Mouse (Mus musculus) CH12.LX (cell line): ENCODE measurements around the gene Sufu. TPM values are rescaled to one million over a fixed set of nuclear protein-coding genes. Genes with fewer than 3 reads are reported as not detected.

Experiments used
- DNase-seq: peaks from one replicate; pipeline ENCODE4 v3.0.0-alpha.2; 2013; ENCODE audit errors: extremely low read depth
- H3K27ac ChIP-seq: 2 replicates; pipeline ENCODE4 v1.5.1; 2012; ENCODE audit warnings: low read depth, mild to moderate bottlenecking, control low read depth, moderate library complexity; ENCODE audit not compliant: insufficient read depth
- H3K27me3 ChIP-seq: replicated peaks from 2 replicates; pipeline ENCODE3; 2012; ENCODE audit warnings: inconsistent platforms
- H3K36me3 ChIP-seq, 2 experiments: replicated peaks in 1 of 2; 2 replicates each; pipeline versions ENCODE3 to v1.6.1; 2012; ENCODE audit warnings: inconsistent platforms in 1 of 2, low read length in 1 of 2, mild to moderate bottlenecking in 1 of 2, mixed read lengths in 1 of 2, moderate library complexity in 1 of 2; ENCODE audit not compliant: control insufficient read depth in 1 of 2, insufficient read depth in 1 of 2
- H3K4me1 ChIP-seq, 2 experiments: 2 replicates each; pipeline ENCODE4 v1.6.1; 2012; ENCODE audit warnings: inconsistent platforms in 1 of 2, moderate library complexity in 1 of 2; ENCODE audit not compliant: insufficient read depth in 2 of 2, control insufficient read depth in 1 of 2
- H3K4me2 ChIP-seq: 2 replicates; pipeline ENCODE4 v1.6.1; 2012; ENCODE audit warnings: low read depth, mild to moderate bottlenecking, control low read depth; ENCODE audit not compliant: poor library complexity, insufficient read depth, severe bottlenecking
- H3K4me3 ChIP-seq, 3 experiments: fragments of 150-350 bp in 1 of 3; sonication (generic) in 1 of 3; replicated peaks in 1 of 3; 2 replicates each; pipeline versions ENCODE3 to v1.5.1; 2011 to 2012; ENCODE audit warnings: low read depth in 2 of 3, low read length in 2 of 3, mild to moderate bottlenecking in 2 of 3, moderate library complexity in 2 of 3, control low read depth in 1 of 3, improper control_type of control experiment in 1 of 3, inconsistent platforms in 1 of 3, mixed read lengths in 1 of 3; ENCODE audit not compliant: poor library complexity in 1 of 3
- H3K79me2 ChIP-seq: replicated peaks from 2 replicates; pipeline ENCODE4 v1.6.1; 2012; ENCODE audit warnings: mild to moderate bottlenecking, moderate library complexity; ENCODE audit not compliant: control insufficient read depth, poor library complexity, insufficient read depth, severe bottlenecking; ENCODE audit errors: extremely low read depth
- H3K9ac ChIP-seq: 2 replicates; pipeline ENCODE4 v1.6.1; 2012; ENCODE audit warnings: low read depth, mild to moderate bottlenecking, control low read depth, moderate library complexity; ENCODE audit not compliant: insufficient read depth
- H3K9me3 ChIP-seq: replicated peaks from 2 replicates; pipeline ENCODE3; 2012; ENCODE audit warnings: low read length, inconsistent platforms, mixed read lengths
- BHLHE40 ChIP-seq: IDR thresholded peaks from 2 replicates; pipeline ENCODE4 v1.6.1; 2011; ENCODE audit warnings: mild to moderate bottlenecking, low read depth, low read length, improper control_type of control experiment
- CTCF ChIP-seq, 2 experiments: IDR thresholded peaks in 1 of 2; conservative IDR thresholded peaks in 1 of 2; 2 replicates each; pipeline ENCODE4 v1.5.1; 2011 to 2012; ENCODE audit warnings: low read depth in 2 of 2, low read length in 2 of 2, improper control_type of control experiment in 1 of 2, inconsistent platforms in 1 of 2, mild to moderate bottlenecking in 1 of 2, moderate library complexity in 1 of 2
- GABPA ChIP-seq: IDR thresholded peaks from 2 replicates; pipeline ENCODE4 v1.6.1; 2012; ENCODE audit warnings: low read depth, low read length, improper control_type of control experiment, inconsistent platforms; ENCODE audit not compliant: insufficient replicate concordance
- IRF4 ChIP-seq: IDR thresholded peaks from 2 replicates; pipeline ENCODE4 v1.6.1; 2014; ENCODE audit warnings: low read depth, mild to moderate bottlenecking, inconsistent platforms, low read length, improper control_type of control experiment
- JUN ChIP-seq: IDR thresholded peaks from 2 replicates; pipeline ENCODE4 v1.6.1; 2011; ENCODE audit warnings: low read depth, mild to moderate bottlenecking, low read length, improper control_type of control experiment, moderate library complexity; ENCODE audit not compliant: insufficient read depth
- MAFK ChIP-seq: IDR thresholded peaks from 2 replicates; pipeline ENCODE4 v1.6.1; 2011; ENCODE audit warnings: low read length, improper control_type of control experiment; ENCODE audit not compliant: insufficient replicate concordance
- NELFE ChIP-seq: IDR thresholded peaks from 2 replicates; pipeline ENCODE4 v1.6.1; 2011; ENCODE audit warnings: low read depth, low read length, improper control_type of control experiment
- PAX5 ChIP-seq: IDR thresholded peaks from 2 replicates; pipeline ENCODE4 v1.6.1; 2012; ENCODE audit warnings: low read length, inconsistent platforms, mixed read lengths
- RCOR1 ChIP-seq: conservative IDR thresholded peaks from 2 replicates; pipeline ENCODE4 v1.6.1; 2012; ENCODE audit warnings: low read depth, mild to moderate bottlenecking, inconsistent platforms, low read length, improper control_type of control experiment
- TCF12 ChIP-seq: IDR thresholded peaks from 2 replicates; pipeline ENCODE4 v1.6.1; 2014; ENCODE audit warnings: low read depth, mild to moderate bottlenecking, inconsistent platforms, low read length, improper control_type of control experiment
- USF2 ChIP-seq: conservative IDR thresholded peaks from 2 replicates; pipeline ENCODE4 v1.6.1; 2011; ENCODE audit warnings: low read depth, low read length, improper control_type of control experiment
- dilution Hi-C: fragments of 300-500 bp; cut with MboI; formaldehyde crosslinking; loops from 2 replicates; pipeline ENCODE4 v1.14.3; 2020; ENCODE audit warnings: low sequenced_read_pairs; ENCODE audit not compliant: extremely low pct_unique_long_range_greater_than_20kb, extremely low pct_ligation_motif_present
- in situ Hi-C: fragments of 300-500 bp; cut with MboI; formaldehyde crosslinking; loops from 3 replicates; pipeline ENCODE4 v1.14.3; 2019; ENCODE audit warnings: low sequenced_read_pairs, low pct_ligation_motif_present, low pct_unique_long_range_greater_than_20kb, mixed read lengths
- polyA plus RNA-seq: library from polyadenylated mRNA; unstranded; fragments of >175 nt; gene quantifications from 2 replicates; pipeline ENCODE4 v1.2.1, GENCODE M21; 2012; ENCODE audit warnings: low read depth; ENCODE audit not compliant: insufficient read length
- total RNA-seq, 2 experiments: library from RNA; depleted of rRNA; stranded (reverse); fragments of 300-350 nt in 1 of 2; fragments of >200 nt in 1 of 2; gene quantifications; 2 replicates each; pipeline ENCODE4 v1.2.3; 2012 to 2014

Gene Sufu
- total and polyA plus RNA-seq, 3 experiments: 3.6 to 22.6 (median 9.8) TPM

DNA sequence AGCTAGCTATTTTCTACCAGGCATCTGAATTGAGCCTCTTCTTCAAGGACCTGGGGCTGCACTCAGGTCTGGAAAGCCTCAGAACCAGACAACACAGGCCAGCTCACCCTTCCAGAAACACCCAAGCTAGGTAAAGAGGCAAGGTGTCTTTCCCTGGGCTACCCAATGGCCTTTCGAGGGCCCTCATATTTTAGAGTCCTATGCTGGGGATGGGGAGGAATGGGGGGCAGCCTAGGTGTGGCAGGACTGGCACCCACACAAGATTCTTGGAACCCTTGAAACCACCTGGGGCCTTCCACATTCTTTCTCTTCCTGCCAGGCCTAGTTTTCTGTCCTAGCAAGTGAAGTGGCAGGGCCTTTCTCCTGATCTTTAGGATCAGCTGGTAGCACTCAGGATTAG is 92.8 kb downstream of the Sufu start:
- TF ChIP-seq TCF12 (no peak), MAFK (no peak), GABPA (no peak), NELFE (no peak), PAX5 (no peak)
- TF ChIP-seq, all 38 proteins: peak for 0
- Histone ChIP-seq H3K4me3 (no peak overlapping the region), H3K9ac (no peak overlapping the region), H3K4me2 (no peak overlapping the region), H3K27me3 (no peaks in the 10 kb centered on the region), H3K9me3 (no peaks in the 10 kb centered on the region), H3K4me1 (peaks cover 0 to 17% of the 10 kb centered on the region in 2 experiments; a peak in 3 of 4 replicates), H3K36me3 (peaks cover 8 to 35% of the 10 kb centered on the region in 2 experiments), H3K27ac (no peak overlapping the region), H3K79me2 (no peaks in the 10 kb centered on the region)
- in situ Hi-C loops: no loop called here
- DNase-seq: no peak
- dilution Hi-C loops: no loop called here

DNA sequence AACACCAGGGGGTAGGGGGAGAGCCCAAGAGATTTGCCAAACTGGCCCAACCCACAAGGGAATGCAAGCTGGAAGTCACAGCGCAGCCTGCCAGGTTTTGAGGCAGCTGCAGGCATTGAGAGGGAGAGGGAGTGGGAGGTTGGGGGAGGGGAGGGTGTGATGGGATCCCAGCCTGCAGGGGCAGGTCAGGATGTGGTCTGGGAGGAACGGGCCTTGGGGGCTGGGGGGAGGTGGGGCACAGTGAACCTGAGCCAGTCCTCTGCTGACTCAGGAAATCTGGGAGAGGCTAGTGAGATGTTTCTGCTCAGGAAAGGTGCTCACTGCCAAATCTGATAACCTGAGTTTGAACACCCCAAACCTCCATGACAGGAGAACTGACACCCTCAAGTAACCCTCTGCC is 93.9 kb downstream of the Sufu start:
- Histone ChIP-seq H3K4me1 (peaks cover 3 to 21% of the 10 kb centered on the region in 2 experiments; a peak in 3 of 4 replicates), H3K9me3 (no peaks in the 10 kb centered on the region), H3K4me2 (no peak overlapping the region), H3K79me2 (no peaks in the 10 kb centered on the region), H3K27me3 (no peaks in the 10 kb centered on the region), H3K4me3 (no peak overlapping the region), H3K36me3 (peaks cover 4 to 23% of the 10 kb centered on the region in 2 experiments), H3K9ac (no peak overlapping the region), H3K27ac (no peak overlapping the region)
- TF ChIP-seq RCOR1: no peak
- TF ChIP-seq CTCF (conservative IDR thresholded peaks at IDR 0.05 in 1 of 2, IDR thresholded peaks at IDR 0.05 in 1 of 2; ENCODE audit: low read depth in 2 of 2, low read length in 2 of 2): no peak
- no peak for DNase-seq
- in situ Hi-C loops: no loop called here
- dilution Hi-C loops: no loop called here

DNA sequence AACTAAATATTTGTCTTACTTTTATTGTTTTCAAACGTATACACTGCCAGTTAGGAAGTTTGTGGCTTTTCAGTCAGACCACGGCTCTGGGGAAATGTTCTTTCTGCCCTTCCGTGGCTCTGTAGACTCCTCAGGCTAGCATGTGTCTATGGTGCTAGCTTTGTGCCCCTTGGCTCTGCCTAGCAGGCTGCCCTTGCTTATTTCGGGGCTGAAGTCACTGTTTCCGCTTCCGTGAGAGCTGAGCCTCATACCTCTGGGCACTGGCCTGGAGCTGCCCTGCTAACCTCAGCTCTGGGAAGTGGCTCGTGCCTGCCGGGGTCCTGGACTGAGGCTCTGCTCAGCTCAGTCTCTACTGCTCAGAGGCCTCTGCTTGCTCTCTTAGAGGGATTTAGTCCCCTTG is 98.4 kb downstream of the Sufu start:
- dilution Hi-C loops: no loop called here
- Histone ChIP-seq H3K4me3 (no peak overlapping the region), H3K9ac (no peak overlapping the region)

More for the DNA sequence above, 98.4 kb downstream of the Sufu start:
- H3K36me3 ChIP-seq: no peaks in the 10 kb centered on the region
- in situ Hi-C loops: no loop called here
- no peak overlapping the region for H3K4me2 ChIP-seq
- TF ChIP-seq IRF4: no peak
- no peak for TF ChIP-seq USF2
- peak; percentile 13; the same call in 1 of the 2 replicates for TF ChIP-seq BHLHE40
- TF ChIP-seq CTCF (conservative IDR thresholded peaks at IDR 0.05 in 1 of 2, IDR thresholded peaks at IDR 0.05 in 1 of 2; ENCODE audit: low read depth in 2 of 2, low read length in 2 of 2): no peak
- 0 out of 2 replicates have a peak, but pooled peaks have one; percentile 15 for TF ChIP-seq JUN
- no peaks in the 10 kb centered on the region for H3K27me3 ChIP-seq
- DNase-seq: no peak
- peaks cover 4 to 13% of the 10 kb centered on the region in 2 experiments; a peak in 3 of 4 replicates for H3K4me1 ChIP-seq
- no peaks in the 10 kb centered on the region for H3K79me2 ChIP-seq
- no peak overlapping the region for H3K27ac ChIP-seq
- no peaks in the 10 kb centered on the region for H3K9me3 ChIP-seq
